Mouse (Mus musculus): Measurements from ENCODE around the gene Rufy4. TPM values are rescaled to one million over a fixed set of nuclear protein-coding genes. Genes with fewer than 3 reads are reported as not detected.

Gene Rufy4
- total RNA-seq (2021) = 1 to 10 TPM in 1 of 2 experiments, under 1 TPM in 1; 0.69 to 1.2 TPM

- intact Hi-C loops (cut with DNase I) = loop anchor here (1.0 to 2.0 kb wide), 3 partner anchors 42 to 224 kb away; no protein-coding TSS in a partner anchor
- peak; percentile 67 to 76 for DNase-seq
Measured at GRCm38 (mm10) chr1:74124991-74125552, at the start of gene Rufy4. Gene Rufy4, plus strand, starts transcription at chr1:74125541.

- intact Hi-C loops (cut with DNase I) = loop anchor here (2.0 kb wide), 2 partner anchors 39 to 89 kb away; no protein-coding TSS in a partner anchor
- no peak for DNase-seq
Measured at GRCm38 (mm10) chr1:74076230-74076629, 49.1 kb upstream of the Rufy4 start.

GRCm38 (mm10) chr1:74077353-74077752 is 48.0 kb upstream of the Rufy4 start:
- intact Hi-C loops (cut with DNase I) = loop anchor here (1.0 to 2.0 kb wide), 4 partner anchors 41 to 176 kb away; no protein-coding TSS in a partner anchor
- peak; percentile 93 to 96 for DNase-seq

- peak in 1 of 2 experiments; percentile 49 for DNase-seq
- intact Hi-C loops (cut with DNase I) = loop anchor here (5.0 kb wide), 1 partner anchor 116 kb away; no protein-coding TSS in a partner anchor
Measured at GRCm38 (mm10) chr1:74081573-74081989, 43.8 kb upstream of the Rufy4 start.

GRCm38 (mm10) chr1:74082841-74083463 is 42.4 kb upstream of the Rufy4 start:
- intact Hi-C loops (cut with DNase I) = loop anchor here (1.0 to 5.0 kb wide), 3 partner anchors 42 to 181 kb away; partner anchors contain the start of genes Rufy4 and Tns1
- peak; percentile 71 for DNase-seq

GRCm38 (mm10) chr1:74084065-74084705 is 41.2 kb upstream of the Rufy4 start:
- intact Hi-C loops (cut with DNase I) = loop anchor here (5.0 kb wide), 1 partner anchor 113 kb away; no protein-coding TSS in a partner anchor
- peak; percentile 69 to 74 for DNase-seq

GRCm38 (mm10) chr1:74084752-74085151 is 40.6 kb upstream of the Rufy4 start:
- intact Hi-C loops (cut with DNase I) = loop anchor here (5.0 kb wide), 1 partner anchor 113 kb away; no protein-coding TSS in a partner anchor
- no peak for DNase-seq

GRCm38 (mm10) chr1:74085566-74085965 is 39.8 kb upstream of the Rufy4 start:
- no peak for DNase-seq
- intact Hi-C loops (cut with DNase I) = no loop called here

GRCm38 (mm10) chr1:74088569-74088968 is 36.8 kb upstream of the Rufy4 start:
- intact Hi-C loops (cut with DNase I) = no loop called here
- DNase-seq = peak; percentile 52 to 54

- intact Hi-C loops (cut with DNase I) = no loop called here
- no peak for DNase-seq
Measured at GRCm38 (mm10) chr1:74090329-74090728, 35.0 kb upstream of the Rufy4 start.

- no peak for DNase-seq
- intact Hi-C loops (cut with DNase I) = no loop called here
Measured at GRCm38 (mm10) chr1:74091138-74091537, 34.2 kb upstream of the Rufy4 start.

- intact Hi-C loops (cut with DNase I) = no loop called here
- no peak for DNase-seq
Measured at GRCm38 (mm10) chr1:74091611-74092224, 33.6 kb upstream of the Rufy4 start.

GRCm38 (mm10) chr1:74092242-74092641 is 33.1 kb upstream of the Rufy4 start:
- DNase-seq = peak in 1 of 2 experiments; percentile 47
- intact Hi-C loops (cut with DNase I) = no loop called here

GRCm38 (mm10) chr1:74093447-74093846 is 31.9 kb upstream of the Rufy4 start:
- DNase-seq = no peak
- intact Hi-C loops (cut with DNase I) = no loop called here

- intact Hi-C loops (cut with DNase I) = no loop called here
Measured at GRCm38 (mm10) chr1:74094497-74095270, 30.7 kb upstream of the Rufy4 start.

GRCm38 (mm10) chr1:74095296-74095695 is 30.0 kb upstream of the Rufy4 start:
- DNase-seq = no peak
- intact Hi-C loops (cut with DNase I) = no loop called here

More at GRCm38 (mm10) chr1:74094497-74095270, 30.7 kb upstream of the Rufy4 start:
- no peak for DNase-seq

GRCm38 (mm10) chr1:74095728-74096127 is 29.6 kb upstream of the Rufy4 start:
- no peak for DNase-seq
- intact Hi-C loops (cut with DNase I) = no loop called here

GRCm38 (mm10) chr1:74098004-74099000 is 27.0 kb upstream of the Rufy4 start:
- peak in 1 of 2 experiments; percentile 61 for DNase-seq
- intact Hi-C loops (cut with DNase I) = no loop called here

GRCm38 (mm10) chr1:74099001-74099435 is 26.3 kb upstream of the Rufy4 start:
- DNase-seq = no peak
- intact Hi-C loops (cut with DNase I) = no loop called here
